Mouse (Mus musculus) cortical plate, adult 2 months (tissue): ENCODE measurements around the gene Olfr1505.

ENCODE experiments used
- CTCF ChIP-seq: fragments of 200-500 bp; IDR thresholded peaks from 2 replicates; pipeline ENCODE4 v1.5.1; 2011; ENCODE audit warnings: mild to moderate bottlenecking, control low read depth, low read length; ENCODE audit not compliant: insufficient read depth; ENCODE audit errors: extremely low read depth
- POLR2A ChIP-seq: fragments of 200-500 bp; IDR thresholded peaks from 2 replicates; pipeline ENCODE4 v1.6.1; 2011; ENCODE audit warnings: mild to moderate bottlenecking, low read length, control low read depth; ENCODE audit not compliant: insufficient read depth; ENCODE audit errors: extremely low read depth

DNA sequence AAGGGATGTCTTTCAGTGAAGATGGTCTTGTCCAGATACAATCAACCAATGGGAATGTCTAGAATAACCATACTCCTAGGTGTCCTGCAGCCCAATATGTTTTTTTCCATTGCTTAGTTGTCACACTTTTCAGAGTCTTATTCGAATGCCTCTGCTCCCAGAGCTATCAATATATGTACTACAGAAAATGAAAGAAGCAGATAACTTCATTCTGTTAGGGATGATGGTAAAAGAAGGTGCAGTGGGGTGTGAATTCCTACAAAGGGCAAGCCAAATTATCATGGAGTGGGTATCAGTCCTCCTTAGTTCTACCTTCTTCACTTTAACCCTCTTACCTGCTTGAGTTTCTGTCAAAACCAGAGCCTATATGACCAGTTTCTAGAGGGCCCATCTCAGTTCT is 15.5 kb upstream of the Olfr1505 start, which contains the start of gene Olfr1504:
- no peak for TF ChIP-seq CTCF
- no peak for TF ChIP-seq POLR2A
